Mouse (Mus musculus) lung, postnatal 0 days (tissue): Measurements from ENCODE around the gene Rgs11.

Experiments
- CTCF ChIP-seq: IDR thresholded peaks from 2 replicates; pipeline ENCODE4 v1.5.1; 2016; ENCODE audit warnings: antibody characterized with exemption, mild to moderate bottlenecking
- EP300 ChIP-seq: IDR thresholded peaks from 2 replicates; pipeline ENCODE4 v1.6.1; 2016; ENCODE audit warnings: antibody characterized with exemption, mild to moderate bottlenecking, control low read depth

DNA sequence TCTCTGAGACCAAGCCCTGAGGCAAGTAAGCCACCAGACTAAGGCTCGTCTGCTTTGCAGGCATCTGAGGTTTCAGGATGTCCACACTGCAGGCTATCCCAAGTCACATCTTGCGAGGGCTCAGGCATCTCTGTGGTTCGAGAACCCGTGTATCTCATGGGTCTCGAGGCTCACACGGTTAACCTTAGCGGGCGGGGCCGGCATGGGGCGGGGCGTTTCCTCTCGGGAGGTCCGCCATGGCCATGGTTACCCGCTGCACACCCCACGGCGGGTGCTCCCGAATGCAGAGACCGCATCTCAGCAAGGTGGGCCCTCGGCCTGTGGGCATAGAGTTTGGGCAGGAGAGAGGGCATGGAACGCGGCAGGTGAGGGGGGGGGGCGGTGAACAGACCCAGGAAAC is at the start of gene Rgs11:
- no peak for TF ChIP-seq CTCF
- TF ChIP-seq EP300: no peak
